Mouse (Mus musculus): Measurements from ENCODE around the gene Klhl23. TPM values are rescaled to one million over a fixed set of nuclear protein-coding genes. Genes with fewer than 3 reads are reported as not detected.

Klhl23 gene
- polyA plus RNA-seq, 1 experiment from 2014 or later = 5.6 TPM

- DNase-seq (no peak), ATAC-seq (no peak)
- H3K36me3 ChIP-seq (replicated peaks; ENCODE audit: insufficient read depth, low read length) = peaks cover 11% of the 10 kb centered on the region
- H3K4me3 ChIP-seq (ENCODE audit: low read depth, low read length) = no peak overlapping the region
- H3K4me2 ChIP-seq (ENCODE audit: low read depth, low read length) = no peak overlapping the region
- TF ChIP-seq EP300 (IDR thresholded peaks at IDR 0.05; ENCODE audit: low read depth) = no peak
- no peak for TF ChIP-seq CTCF (IDR thresholded peaks at IDR 0.05; ENCODE audit: low read depth)
- no peak overlapping the region for H3K9ac ChIP-seq (replicated peaks)
- H3K9me3 ChIP-seq (ENCODE audit: low read length) = no peaks in the 10 kb centered on the region
- no peak overlapping the region for H3K27ac ChIP-seq (ENCODE audit: low read depth)
- no peaks in the 10 kb centered on the region for H3K27me3 ChIP-seq (ENCODE audit: insufficient read depth, low read length)
- no peaks in the 10 kb centered on the region for H3K4me1 ChIP-seq (ENCODE audit: insufficient read depth)
These were observed 17.0 kb downstream of the Klhl23 start for GRCm38 (mm10) chr2:69838707-69839106.

DNA sequence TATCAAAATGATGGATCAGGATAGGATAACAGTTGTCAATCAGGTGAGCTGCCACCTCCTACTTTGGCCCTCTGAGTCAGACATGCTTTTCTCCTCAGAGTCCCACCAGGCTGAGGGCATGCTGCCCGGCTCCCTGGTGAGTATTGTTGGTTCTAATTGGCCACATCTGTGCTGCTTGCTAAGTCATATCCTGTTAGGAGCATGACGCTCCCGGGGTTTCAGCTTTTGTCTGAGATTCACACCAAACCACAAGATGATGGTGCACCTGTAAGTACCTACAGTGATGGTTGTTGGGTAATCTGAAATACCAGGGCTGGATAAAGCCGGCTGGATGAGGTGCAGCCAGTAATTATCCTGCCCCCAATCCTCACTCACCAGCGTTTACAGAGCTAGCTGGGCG, 18.5 kb downstream of the Klhl23 start:
- DNase-seq = no peak
- no peak for ATAC-seq
- no peak for TF ChIP-seq CTCF (IDR thresholded peaks at IDR 0.05; ENCODE audit: low read depth)
- TF ChIP-seq EP300 (IDR thresholded peaks at IDR 0.05; ENCODE audit: low read depth) = no peak
- H3K27ac ChIP-seq (ENCODE audit: low read depth) = no peak overlapping the region
- H3K9ac ChIP-seq (replicated peaks) = no peak overlapping the region
- H3K9me3 ChIP-seq (ENCODE audit: low read length) = no peaks in the 10 kb centered on the region
- H3K4me3 ChIP-seq (ENCODE audit: low read depth, low read length) = no peak overlapping the region
- no peaks in the 10 kb centered on the region for H3K27me3 ChIP-seq (ENCODE audit: insufficient read depth, low read length)
- no peaks in the 10 kb centered on the region for H3K4me1 ChIP-seq (ENCODE audit: insufficient read depth)
- no peak overlapping the region for H3K4me2 ChIP-seq (ENCODE audit: low read depth, low read length)
- peaks cover 5% of the 10 kb centered on the region; the same call in 1 of the 2 replicates for H3K36me3 ChIP-seq (replicated peaks; ENCODE audit: insufficient read depth, low read length)
- WGBS (ENCODE audit: insufficient replicate concordance) = 43% methylated on average over 6 of the region's 6 CpGs

GRCm38 (mm10) chr2:69849215-69849614, 27.5 kb downstream of the Klhl23 start:
- Histone ChIP-seq H3K4me1 (ENCODE audit: insufficient read depth) (0 out of 2 replicates have a peak, but pooled peaks cover 3% of the 10 kb centered on the region), H3K36me3 (replicated peaks; ENCODE audit: insufficient read depth, low read length) (no peaks in the 10 kb centered on the region), H3K27ac (ENCODE audit: low read depth) (no peak overlapping the region), H3K27me3 (ENCODE audit: insufficient read depth, low read length) (no peaks in the 10 kb centered on the region), H3K9ac (replicated peaks) (no peak overlapping the region), H3K4me3 (ENCODE audit: low read depth, low read length) (no peak overlapping the region), H3K9me3 (ENCODE audit: low read length) (no peaks in the 10 kb centered on the region), H3K4me2 (ENCODE audit: low read depth, low read length) (no peak overlapping the region)
- ATAC-seq (no peak), DNase-seq (no peak)
- no peak for TF ChIP-seq EP300 (IDR thresholded peaks at IDR 0.05; ENCODE audit: low read depth)
- TF ChIP-seq CTCF (IDR thresholded peaks at IDR 0.05; ENCODE audit: low read depth) = no peak
- WGBS (ENCODE audit: insufficient replicate concordance) = 70% methylated on average over 6 of the region's 6 CpGs

- Histone ChIP-seq H3K4me1 (ENCODE audit: insufficient read depth) (peaks cover 7% of the 10 kb centered on the region; the same call in 1 of the 2 replicates), H3K9me3 (ENCODE audit: low read length) (no peaks in the 10 kb centered on the region), H3K4me3 (ENCODE audit: low read depth, low read length) (no peak overlapping the region), H3K4me2 (ENCODE audit: low read depth, low read length) (no peak overlapping the region), H3K36me3 (replicated peaks; ENCODE audit: insufficient read depth, low read length) (no peaks in the 10 kb centered on the region), H3K27ac (ENCODE audit: low read depth) (no peak overlapping the region), H3K27me3 (ENCODE audit: insufficient read depth, low read length) (no peaks in the 10 kb centered on the region), H3K9ac (replicated peaks) (no peak overlapping the region)
- 66% methylated on average over 2 of the region's 2 CpGs for WGBS (ENCODE audit: insufficient replicate concordance)
- peak; percentile 37 for DNase-seq
- peak; percentile 68 for ATAC-seq
- TF ChIP-seq CTCF (IDR thresholded peaks at IDR 0.05; ENCODE audit: low read depth) (peak; percentile 65), EP300 (IDR thresholded peaks at IDR 0.05; ENCODE audit: low read depth) (no peak)
These were observed 29.8 kb downstream of the Klhl23 start for GRCm38 (mm10) chr2:69851427-69852058.

- Histone ChIP-seq H3K4me2 (ENCODE audit: low read depth, low read length) (no peak overlapping the region), H3K4me1 (ENCODE audit: insufficient read depth) (peaks cover 8% of the 10 kb centered on the region), H3K36me3 (replicated peaks; ENCODE audit: insufficient read depth, low read length) (no peaks in the 10 kb centered on the region), H3K9ac (replicated peaks) (no peak overlapping the region), H3K27ac (ENCODE audit: low read depth) (no peak overlapping the region), H3K4me3 (ENCODE audit: low read depth, low read length) (no peak overlapping the region), H3K27me3 (ENCODE audit: insufficient read depth, low read length) (no peaks in the 10 kb centered on the region), H3K9me3 (ENCODE audit: low read length) (no peaks in the 10 kb centered on the region)
- 19% methylated on average over 8 of the region's 8 CpGs for WGBS (ENCODE audit: insufficient replicate concordance)
- TF ChIP-seq CTCF (IDR thresholded peaks at IDR 0.05; ENCODE audit: low read depth) (peak; percentile 54), EP300 (IDR thresholded peaks at IDR 0.05; ENCODE audit: low read depth) (no peak)
- ATAC-seq (no peak), DNase-seq (peak; percentile 51)
These were observed 34.6 kb downstream of the Klhl23 start for GRCm38 (mm10) chr2:69856392-69856791.

GRCm38 (mm10) chr2:69857882-69858281, 36.1 kb downstream of the Klhl23 start:
- Histone ChIP-seq H3K9me3 (ENCODE audit: low read length) (no peaks in the 10 kb centered on the region), H3K27ac (ENCODE audit: low read depth) (no peak overlapping the region), H3K4me3 (ENCODE audit: low read depth, low read length) (no peak overlapping the region), H3K4me1 (ENCODE audit: insufficient read depth) (peaks cover 12% of the 10 kb centered on the region), H3K9ac (replicated peaks) (no peak overlapping the region), H3K27me3 (ENCODE audit: insufficient read depth, low read length) (no peaks in the 10 kb centered on the region), H3K36me3 (replicated peaks; ENCODE audit: insufficient read depth, low read length) (no peaks in the 10 kb centered on the region), H3K4me2 (ENCODE audit: low read depth, low read length) (no peak overlapping the region)
- ATAC-seq (no peak), DNase-seq (no peak)
- WGBS (ENCODE audit: insufficient replicate concordance) = 76% methylated on average over 1 of the region's 1 CpGs
- TF ChIP-seq EP300 (IDR thresholded peaks at IDR 0.05; ENCODE audit: low read depth) (no peak), CTCF (IDR thresholded peaks at IDR 0.05; ENCODE audit: low read depth) (peak; percentile 58)

Measured in liver, postnatal 0 days (tissue).